Mouse (Mus musculus) CH12.LX (cell line): ENCODE data around the gene Ccdc130. TPM values are rescaled to one million over a fixed set of nuclear protein-coding genes. Genes with fewer than 3 reads are reported as not detected.

Experiments
- DNase-seq: peaks from one replicate; pipeline ENCODE4 v3.0.0-alpha.2; 2013; ENCODE audit errors: extremely low read depth
- H3K27ac ChIP-seq: 2 replicates; pipeline ENCODE4 v1.5.1; 2012; ENCODE audit warnings: low read depth, mild to moderate bottlenecking, control low read depth, moderate library complexity; ENCODE audit not compliant: insufficient read depth
- H3K27me3 ChIP-seq: replicated peaks from 2 replicates; pipeline ENCODE3; 2012; ENCODE audit warnings: inconsistent platforms
- H3K36me3 ChIP-seq, 2 experiments: replicated peaks in 1 of 2; 2 replicates each; pipeline versions ENCODE3 to v1.6.1; 2012; ENCODE audit warnings: inconsistent platforms in 1 of 2, low read length in 1 of 2, mild to moderate bottlenecking in 1 of 2, mixed read lengths in 1 of 2, moderate library complexity in 1 of 2; ENCODE audit not compliant: control insufficient read depth in 1 of 2, insufficient read depth in 1 of 2
- H3K4me1 ChIP-seq, 2 experiments: 2 replicates each; pipeline ENCODE4 v1.6.1; 2012; ENCODE audit warnings: inconsistent platforms in 1 of 2, moderate library complexity in 1 of 2; ENCODE audit not compliant: insufficient read depth in 2 of 2, control insufficient read depth in 1 of 2
- H3K4me2 ChIP-seq: 2 replicates; pipeline ENCODE4 v1.6.1; 2012; ENCODE audit warnings: low read depth, mild to moderate bottlenecking, control low read depth; ENCODE audit not compliant: poor library complexity, insufficient read depth, severe bottlenecking
- H3K4me3 ChIP-seq, 3 experiments: fragments of 150-350 bp in 1 of 3; sonication (generic) in 1 of 3; replicated peaks in 1 of 3; 2 replicates each; pipeline versions ENCODE3 to v1.5.1; 2011 to 2012; ENCODE audit warnings: low read depth in 2 of 3, low read length in 2 of 3, mild to moderate bottlenecking in 2 of 3, moderate library complexity in 2 of 3, control low read depth in 1 of 3, improper control_type of control experiment in 1 of 3, inconsistent platforms in 1 of 3, mixed read lengths in 1 of 3; ENCODE audit not compliant: poor library complexity in 1 of 3
- H3K79me2 ChIP-seq: replicated peaks from 2 replicates; pipeline ENCODE4 v1.6.1; 2012; ENCODE audit warnings: mild to moderate bottlenecking, moderate library complexity; ENCODE audit not compliant: control insufficient read depth, poor library complexity, insufficient read depth, severe bottlenecking; ENCODE audit errors: extremely low read depth
- H3K9ac ChIP-seq: 2 replicates; pipeline ENCODE4 v1.6.1; 2012; ENCODE audit warnings: low read depth, mild to moderate bottlenecking, control low read depth, moderate library complexity; ENCODE audit not compliant: insufficient read depth
- H3K9me3 ChIP-seq: replicated peaks from 2 replicates; pipeline ENCODE3; 2012; ENCODE audit warnings: low read length, inconsistent platforms, mixed read lengths
- CTCF ChIP-seq, 2 experiments: IDR thresholded peaks in 1 of 2; conservative IDR thresholded peaks in 1 of 2; 2 replicates each; pipeline ENCODE4 v1.5.1; 2011 to 2012; ENCODE audit warnings: low read depth in 2 of 2, low read length in 2 of 2, improper control_type of control experiment in 1 of 2, inconsistent platforms in 1 of 2, mild to moderate bottlenecking in 1 of 2, moderate library complexity in 1 of 2
- EP300 ChIP-seq: IDR thresholded peaks from 2 replicates; pipeline ENCODE4 v1.6.1; 2011; ENCODE audit warnings: low read length, improper control_type of control experiment
- GABPA ChIP-seq: IDR thresholded peaks from 2 replicates; pipeline ENCODE4 v1.6.1; 2012; ENCODE audit warnings: low read depth, low read length, improper control_type of control experiment, inconsistent platforms; ENCODE audit not compliant: insufficient replicate concordance
- IRF4 ChIP-seq: IDR thresholded peaks from 2 replicates; pipeline ENCODE4 v1.6.1; 2014; ENCODE audit warnings: low read depth, mild to moderate bottlenecking, inconsistent platforms, low read length, improper control_type of control experiment
- JUND ChIP-seq: conservative IDR thresholded peaks from 2 replicates; pipeline ENCODE4 v1.6.1; 2011; ENCODE audit warnings: low read depth, low read length, improper control_type of control experiment
- MAZ ChIP-seq: IDR thresholded peaks from 2 replicates; pipeline ENCODE4 v1.6.1; 2012; ENCODE audit warnings: low read depth, mild to moderate bottlenecking, inconsistent platforms, low read length, improper control_type of control experiment, moderate library complexity
- MEF2A ChIP-seq: IDR thresholded peaks from 2 replicates; pipeline ENCODE4 v1.6.1; 2014; ENCODE audit warnings: low read depth, mild to moderate bottlenecking, inconsistent platforms, low read length, improper control_type of control experiment, borderline replicate concordance
- MYC ChIP-seq: IDR thresholded peaks from 2 replicates; pipeline ENCODE4 v1.6.1; 2011; ENCODE audit warnings: low read depth, mild to moderate bottlenecking, improper control_type of control experiment, low read length
- NRF1 ChIP-seq: IDR thresholded peaks from 2 replicates; pipeline ENCODE4 v1.6.1; 2014; ENCODE audit warnings: low read depth, mild to moderate bottlenecking, inconsistent platforms, low read length, improper control_type of control experiment, moderate library complexity
- POLR2AphosphoS2 ChIP-seq: IDR thresholded peaks from 2 replicates; pipeline ENCODE4 v1.6.1; 2011; ENCODE audit warnings: low read depth, low read length, improper control_type of control experiment
- RAD21 ChIP-seq: IDR thresholded peaks from 2 replicates; pipeline ENCODE4 v1.6.1; 2011; ENCODE audit warnings: low read depth, mild to moderate bottlenecking, low read length, improper control_type of control experiment, moderate library complexity
- SMC3 ChIP-seq: IDR thresholded peaks from 2 replicates; pipeline ENCODE4 v1.6.1; 2011; ENCODE audit warnings: low read depth, low read length, improper control_type of control experiment
- TBP ChIP-seq: conservative IDR thresholded peaks from 2 replicates; pipeline ENCODE4 v1.6.1; 2011; ENCODE audit warnings: low read depth, low read length, improper control_type of control experiment
- TCF12 ChIP-seq: IDR thresholded peaks from 2 replicates; pipeline ENCODE4 v1.6.1; 2014; ENCODE audit warnings: low read depth, mild to moderate bottlenecking, inconsistent platforms, low read length, improper control_type of control experiment
- USF1 ChIP-seq: IDR thresholded peaks from 2 replicates; pipeline ENCODE4 v1.6.1; 2014; ENCODE audit warnings: low read depth, mild to moderate bottlenecking, inconsistent platforms, low read length, improper control_type of control experiment
- ZC3H11A ChIP-seq: IDR thresholded peaks from 2 replicates; pipeline ENCODE4 v1.6.1; 2012; ENCODE audit warnings: low read depth, mild to moderate bottlenecking, inconsistent platforms, low read length, improper control_type of control experiment
- dilution Hi-C: fragments of 300-500 bp; cut with MboI; formaldehyde crosslinking; loops from 2 replicates; pipeline ENCODE4 v1.14.3; 2020; ENCODE audit warnings: low sequenced_read_pairs; ENCODE audit not compliant: extremely low pct_unique_long_range_greater_than_20kb, extremely low pct_ligation_motif_present
- in situ Hi-C: fragments of 300-500 bp; cut with MboI; formaldehyde crosslinking; loops from 3 replicates; pipeline ENCODE4 v1.14.3; 2019; ENCODE audit warnings: low sequenced_read_pairs, low pct_ligation_motif_present, low pct_unique_long_range_greater_than_20kb, mixed read lengths
- polyA plus RNA-seq: library from polyadenylated mRNA; unstranded; fragments of >175 nt; gene quantifications from 2 replicates; pipeline ENCODE4 v1.2.1, GENCODE M21; 2012; ENCODE audit warnings: low read depth; ENCODE audit not compliant: insufficient read length
- total RNA-seq, 2 experiments: library from RNA; depleted of rRNA; stranded (reverse); fragments of 300-350 nt in 1 of 2; fragments of >200 nt in 1 of 2; gene quantifications; 2 replicates each; pipeline ENCODE4 v1.2.3; 2012 to 2014

Gene Ccdc130
- total and polyA plus RNA-seq, 3 experiments = 5.7 to 13.0 (median 7.8) TPM

DNA sequence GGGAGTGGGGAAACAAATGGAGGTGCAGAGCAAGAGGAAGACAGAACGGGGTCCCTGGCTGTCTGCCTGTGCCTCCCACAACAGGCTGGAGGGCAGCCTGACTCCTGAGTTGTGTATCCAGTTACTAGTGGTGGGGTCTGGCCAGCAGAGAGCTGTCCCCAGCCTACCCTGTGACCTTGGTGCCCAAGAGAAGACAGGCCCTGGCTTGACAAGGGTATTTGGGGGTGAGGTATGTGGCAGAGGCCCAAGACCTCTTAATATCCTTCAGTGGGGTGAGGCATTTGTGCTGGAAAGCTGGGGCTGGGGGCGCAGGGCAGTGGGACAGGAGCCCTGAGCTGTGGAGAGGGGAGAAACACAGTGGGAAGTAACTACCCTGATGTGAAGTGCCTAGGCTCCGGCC is 59.0 kb downstream of the Ccdc130 start:
- no peak overlapping the region for H3K27ac ChIP-seq
- no peak overlapping the region for H3K4me2 ChIP-seq
- no peaks in the 10 kb centered on the region for H3K9me3 ChIP-seq
- no peak overlapping the region for H3K9ac ChIP-seq
- in situ Hi-C loops (loop anchor here (25.0 kb wide), 1 partner anchor 151 kb away; no protein-coding TSS in a partner anchor), dilution Hi-C loops (no loop called here)
- no peak overlapping the region for H3K4me3 ChIP-seq
- H3K27me3 ChIP-seq = no peaks in the 10 kb centered on the region
- peaks cover 12 to 27% of the 10 kb centered on the region in 2 experiments for H3K4me1 ChIP-seq
- no peak for DNase-seq
- H3K79me2 ChIP-seq = 0 out of 2 replicates have a peak, but pooled peaks cover 3% of the 10 kb centered on the region
- H3K36me3 ChIP-seq = peaks cover 65 to 92% of the 10 kb centered on the region in 2 experiments
- TF ChIP-seq JUND (no peak), IRF4 (no peak), POLR2AphosphoS2 (no peak), MYC (no peak), EP300 (no peak), SMC3 (no peak)

DNA sequence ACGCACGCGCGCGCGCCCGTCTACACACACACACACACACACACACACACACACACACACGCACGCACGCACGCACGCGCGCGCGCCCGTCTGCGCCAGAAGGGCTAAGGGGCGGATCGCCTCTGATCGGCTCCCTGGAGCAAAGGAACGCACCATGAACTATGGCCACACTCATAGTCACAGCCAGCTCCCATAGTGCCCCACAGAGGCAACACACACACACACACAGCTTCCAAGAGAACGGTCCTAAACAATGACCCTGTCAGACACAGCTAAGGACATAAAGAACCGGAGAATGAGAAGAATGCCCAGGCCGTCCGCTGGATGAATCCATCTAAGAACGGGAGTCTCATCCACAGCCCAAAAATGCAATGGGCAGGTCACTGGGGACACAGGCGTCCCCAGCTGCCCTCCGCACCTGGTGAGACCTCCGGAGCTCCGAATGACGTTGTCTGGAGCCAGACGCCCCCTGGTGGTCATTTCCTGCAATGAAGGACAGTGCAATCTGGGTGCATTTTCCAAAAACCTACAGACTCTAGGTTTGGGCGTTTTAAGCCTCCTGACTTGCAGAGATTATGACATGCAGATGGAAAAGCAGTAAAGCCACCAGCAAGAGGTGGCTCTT is 59.9 kb downstream of the Ccdc130 start:
- H3K9ac ChIP-seq = no peak overlapping the region
- H3K4me1 ChIP-seq = peaks cover 12 to 27% of the 10 kb centered on the region in 2 experiments
- dilution Hi-C loops = no loop called here
- no peak overlapping the region for H3K27ac ChIP-seq
- in situ Hi-C loops = loop anchor here (25.0 kb wide), 1 partner anchor 152 kb away; no protein-coding TSS in a partner anchor
- H3K36me3 ChIP-seq = peaks cover 65 to 92% of the 10 kb centered on the region in 2 experiments
- no peak overlapping the region for H3K4me3 ChIP-seq
- peaks cover 12% of the 10 kb centered on the region for H3K79me2 ChIP-seq
- H3K4me2 ChIP-seq = no peak overlapping the region
- peak; percentile 76 for TF ChIP-seq ZC3H11A
- TF ChIP-seq MYC = no peak
- no peak for TF ChIP-seq EP300
- TF ChIP-seq MAZ = no peak
- no peak for TF ChIP-seq TBP
- TF ChIP-seq NRF1 = no peak
- TF ChIP-seq USF1 = no peak
- peak; percentile 94 for TF ChIP-seq SMC3
- peak; percentile 59; the same call in 1 of the 2 replicates for TF ChIP-seq TCF12
- TF ChIP-seq MEF2A = no peak
- peak; percentile 71 to 92 for TF ChIP-seq CTCF (conservative IDR thresholded peaks at IDR 0.05 in 1 of 2, IDR thresholded peaks at IDR 0.05 in 1 of 2; ENCODE audit: low read depth in 2 of 2, low read length in 2 of 2)
- no peak for TF ChIP-seq GABPA
- TF ChIP-seq RAD21 = peak; percentile 79
- no peak for TF ChIP-seq JUND
- DNase-seq = peak; percentile 72
- no peaks in the 10 kb centered on the region for H3K9me3 ChIP-seq
- H3K27me3 ChIP-seq = no peaks in the 10 kb centered on the region
